Mouse (Mus musculus) brown adipose tissue, adult 24 weeks (tissue): Measurements from ENCODE around the gene Defb38. TPM values are rescaled to one million over a fixed set of nuclear protein-coding genes. Genes with fewer than 3 reads are reported as not detected.

Experiments used
- H3K27ac ChIP-seq: fragments of 200-500 bp; replicated peaks from 2 replicates; pipeline ENCODE4 v1.5.1; 2012; ENCODE audit warnings: low read depth, mild to moderate bottlenecking, low read length
- H3K4me1 ChIP-seq: fragments of 200-500 bp; 2 replicates; pipeline ENCODE4 v1.6.1; 2012; ENCODE audit warnings: low read length, mixed read lengths; ENCODE audit not compliant: control insufficient read depth, insufficient read depth, insufficient read length
- H3K4me3 ChIP-seq: fragments of 200-500 bp; 2 replicates; pipeline ENCODE4 v1.5.1; 2012; ENCODE audit warnings: low read depth, mild to moderate bottlenecking, low read length, moderate library complexity; ENCODE audit not compliant: insufficient read depth
- polyA plus RNA-seq: library from polyadenylated mRNA; stranded (reverse); fragments of >200 nt; gene quantifications from 2 replicates; pipeline ENCODE4 v1.2.4, GENCODE M21; 2012; ENCODE audit not compliant: missing spikeins, insufficient read depth, insufficient read length

Defb38 gene
- not detected in 2 replicates for polyA plus RNA-seq

DNA sequence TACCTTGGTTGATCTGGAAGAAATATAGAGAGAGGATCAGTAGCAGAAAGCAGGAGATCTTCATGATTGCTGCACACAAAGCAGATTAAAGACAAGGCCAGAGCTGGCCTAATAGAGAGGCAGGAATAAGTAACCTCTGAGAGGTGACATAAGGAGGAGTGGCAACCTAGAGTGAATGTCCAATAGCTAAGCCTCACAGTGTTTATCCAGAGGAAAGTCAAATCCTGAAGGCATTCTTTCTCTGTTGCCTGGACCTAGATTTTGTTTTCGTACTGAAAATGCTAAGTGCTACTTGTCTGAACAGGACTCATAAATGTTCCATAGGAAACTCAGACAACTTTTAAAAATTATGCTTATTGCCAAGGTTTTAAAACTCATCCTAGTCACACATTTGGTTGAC lies at the start of gene Defb38:
TSS of gene Defb38 (minus strand) at position 101 of the 400 bp plus-strand sequence.
- no peak within 1 kb of the TSS for H3K27ac ChIP-seq
- H3K4me3 ChIP-seq = no peak within 1 kb of the TSS
- no peaks in the 10 kb centered on the region for H3K4me1 ChIP-seq

DNA sequence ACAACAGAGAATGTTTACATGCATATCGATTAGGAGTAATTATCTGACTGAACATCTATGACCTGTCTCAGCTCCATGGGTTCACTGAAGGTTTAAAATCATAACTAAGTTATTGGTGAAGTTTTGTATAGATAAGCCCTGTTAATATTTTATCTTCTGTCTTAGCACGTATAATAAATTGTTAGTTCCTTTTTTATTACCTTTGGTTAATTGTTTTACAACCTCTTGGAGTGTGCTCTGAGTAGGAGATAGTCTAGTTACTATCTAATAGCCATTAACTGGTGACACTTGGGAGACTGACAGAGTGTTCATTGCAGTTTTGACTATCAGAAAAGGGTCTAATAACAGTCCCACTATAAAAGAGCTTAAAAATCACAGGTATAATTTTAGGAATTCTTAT lies 39.6 kb upstream of the Defb38 start:
- Histone ChIP-seq H3K27ac (no peak overlapping the region), H3K4me1 (no peaks in the 10 kb centered on the region), H3K4me3 (no peak overlapping the region)

DNA sequence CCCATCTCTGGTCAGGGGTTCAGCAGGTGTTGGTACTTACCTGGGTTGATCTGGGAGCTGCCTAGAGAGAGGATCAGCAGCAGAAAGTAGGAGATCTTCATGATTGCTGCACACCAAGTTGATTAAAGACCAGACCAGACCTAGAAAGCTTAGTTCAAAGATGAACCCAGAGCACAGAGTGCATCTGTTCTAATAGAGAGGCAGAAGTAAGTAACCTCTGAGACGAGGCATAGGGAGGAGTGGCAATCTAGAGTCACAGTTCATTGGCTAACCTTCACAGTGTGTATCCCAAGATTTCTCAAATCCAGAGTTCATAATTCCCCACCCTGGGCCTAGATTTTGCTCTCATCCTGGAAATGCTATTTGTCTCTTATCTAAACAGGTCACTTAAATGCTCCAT lies 38.3 kb upstream of the Defb38 start, which contains the start of gene Defb39:
TSS of gene Defb39 (minus strand) at position 101 of the 400 bp plus-strand sequence.
- Histone ChIP-seq H3K4me3 (no peak within 1 kb of the TSS), H3K27ac (no peak within 1 kb of the TSS), H3K4me1 (no peaks in the 10 kb centered on the region)

DNA sequence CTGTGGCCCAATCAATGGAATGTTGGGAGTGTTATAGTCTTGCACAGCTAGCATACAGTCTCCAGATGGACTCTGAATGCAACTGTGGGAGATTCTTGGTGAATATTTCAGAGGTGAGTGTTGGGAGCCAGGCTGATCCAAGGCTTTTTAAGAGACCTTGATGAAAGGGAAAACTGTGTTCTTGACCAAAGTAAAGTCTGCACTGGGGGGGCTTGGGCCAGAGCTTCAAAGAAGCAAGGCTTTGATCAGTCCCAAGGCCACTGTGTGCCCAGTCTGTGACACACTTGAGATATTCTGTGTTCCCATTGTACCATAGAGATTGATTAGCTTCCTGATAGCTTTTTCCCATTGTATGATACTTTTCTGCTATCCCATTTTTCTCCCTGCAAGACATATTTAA lies 36.5 kb upstream of the Defb38 start:
- no peaks in the 10 kb centered on the region for H3K4me1 ChIP-seq
- no peak overlapping the region for H3K4me3 ChIP-seq
- H3K27ac ChIP-seq = no peak overlapping the region

DNA sequence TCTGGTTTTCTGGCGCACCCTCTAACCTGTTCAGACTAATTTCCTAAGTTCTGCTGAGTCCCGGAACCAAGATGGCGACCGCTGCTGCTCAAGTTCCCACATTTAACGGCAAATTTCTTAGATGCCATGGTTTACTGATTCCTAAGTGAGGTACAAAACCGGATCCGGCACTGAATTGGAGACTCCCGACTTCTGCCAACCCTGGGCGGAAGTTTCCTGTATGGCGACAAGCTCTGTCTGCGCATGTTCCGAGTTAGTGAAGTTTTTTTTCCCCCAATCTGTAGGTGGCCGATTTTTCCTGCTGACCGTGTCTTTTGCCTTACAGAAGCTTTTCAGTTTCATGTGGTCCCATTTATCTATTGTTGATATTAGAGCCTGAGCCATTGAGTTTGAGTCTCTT lies 18.9 kb upstream of the Defb38 start:
- H3K4me1 ChIP-seq = no peaks in the 10 kb centered on the region
- H3K27ac ChIP-seq = no peak overlapping the region
- no peak overlapping the region for H3K4me3 ChIP-seq

Other genes with a start within 250 kb of the Defb38 start
- not detected in 2 replicates for gene Defb40, start 48.3 kb downstream of the Defb38 start, polyA plus RNA-seq
- not detected in 2 replicates for gene Defb37, start 35.5 kb downstream of the Defb38 start, polyA plus RNA-seq
- gene Defb39, start 38.2 kb upstream of the Defb38 start, polyA plus RNA-seq = not detected in 2 replicates
- not detected in 2 replicates for gene Defb12, start 88.3 kb upstream of the Defb38 start, polyA plus RNA-seq
- not detected in 2 replicates for gene Defb34, start 97.2 kb upstream of the Defb38 start, polyA plus RNA-seq
- not detected in 2 replicates for gene Gm45826, start 114.2 kb upstream of the Defb38 start, polyA plus RNA-seq
- gene Defb14, start 167.8 kb upstream of the Defb38 start, polyA plus RNA-seq = not detected in 2 replicates
- not detected in 2 replicates for gene Defb4, start 172.1 kb upstream of the Defb38 start, polyA plus RNA-seq
- gene Defb6, start 198.9 kb upstream of the Defb38 start, polyA plus RNA-seq = not detected in 2 replicates
- gene Defb46, start 213.3 kb upstream of the Defb38 start, polyA plus RNA-seq = not detected in 2 replicates
- not detected in 2 replicates for gene Defb5, start 221.0 kb upstream of the Defb38 start, polyA plus RNA-seq